Mouse (Mus musculus) hindbrain, embryonic 16.5 days (tissue): Measurements from ENCODE around the gene Slc41a3. TPM values are rescaled to one million over a fixed set of nuclear protein-coding genes. Genes with fewer than 3 reads are reported as not detected.

ENCODE experiments used
- ATAC-seq: fragments of 200-750 bp; cut with Nextera tagmentation; 2 replicates; pipeline ENCODE4 v1.8.0; 2017; ENCODE audit warnings: moderate TSS enrichment, moderate library complexity
- H3K27ac ChIP-seq: fragments of 300-500 bp; sonication (generic); 2 replicates; pipeline ENCODE4 v1.5.1; 2014; ENCODE audit warnings: low read depth, mild to moderate bottlenecking, control low read depth, low read length, moderate library complexity
- H3K27me3 ChIP-seq: fragments of 300-500 bp; sonication (generic); replicated peaks from 2 replicates; pipeline ENCODE4 v1.6.1; 2014; ENCODE audit warnings: low read length; ENCODE audit not compliant: control insufficient read depth, insufficient read depth
- H3K36me3 ChIP-seq: fragments of 300-500 bp; sonication (generic); 2 replicates; pipeline ENCODE4 v1.6.1; 2014; ENCODE audit warnings: mild to moderate bottlenecking, low read length, moderate library complexity, mixed read lengths; ENCODE audit not compliant: control insufficient read depth, insufficient read depth
- H3K4me1 ChIP-seq: fragments of 300-500 bp; sonication (generic); 2 replicates; pipeline ENCODE4 v1.6.1; 2014; ENCODE audit warnings: low read depth, low read length; ENCODE audit not compliant: control insufficient read depth, insufficient read depth
- H3K4me2 ChIP-seq: fragments of 300-500 bp; sonication (generic); 2 replicates; pipeline ENCODE4 v1.6.1; 2014; ENCODE audit warnings: mild to moderate bottlenecking, low read length, control low read depth, moderate library complexity
- H3K4me3 ChIP-seq: fragments of 300-500 bp; sonication (generic); 2 replicates; pipeline ENCODE4 v1.5.1; 2014; ENCODE audit warnings: mild to moderate bottlenecking, low read length, control low read depth, moderate library complexity
- H3K9ac ChIP-seq: fragments of 300-500 bp; sonication (generic); 2 replicates; pipeline ENCODE4 v1.6.1; 2014; ENCODE audit warnings: low read depth, mild to moderate bottlenecking, control low read depth, low read length, moderate library complexity
- H3K9me3 ChIP-seq: fragments of 300-500 bp; sonication (generic); 2 replicates; pipeline ENCODE4 v1.6.1; 2014; ENCODE audit warnings: mild to moderate bottlenecking, low read length, moderate library complexity; ENCODE audit not compliant: control insufficient read depth
- WGBS: fragments of 180-500 bp; shearing (Covaris S2); extraction: QIAGEN DNeasy Blood & Tissue Kit; methylation state at CpG from one replicate; pipeline ENCODE4 v1.1.7; 2014; 5-methylcytosine and 5-hydroxymethylcytosine counted together
- polyA plus RNA-seq: library from polyadenylated mRNA; unstranded; fragments of >200 nt; fragmentation: Nextera tagmentation; extraction: Ambion mirVana; gene quantifications from 2 replicates; pipeline ENCODE4 v1.2.1, GENCODE M21; 2015

Gene Slc41a3
- 9.8 and 12.7 TPM in 2 replicates for polyA plus RNA-seq

DNA sequence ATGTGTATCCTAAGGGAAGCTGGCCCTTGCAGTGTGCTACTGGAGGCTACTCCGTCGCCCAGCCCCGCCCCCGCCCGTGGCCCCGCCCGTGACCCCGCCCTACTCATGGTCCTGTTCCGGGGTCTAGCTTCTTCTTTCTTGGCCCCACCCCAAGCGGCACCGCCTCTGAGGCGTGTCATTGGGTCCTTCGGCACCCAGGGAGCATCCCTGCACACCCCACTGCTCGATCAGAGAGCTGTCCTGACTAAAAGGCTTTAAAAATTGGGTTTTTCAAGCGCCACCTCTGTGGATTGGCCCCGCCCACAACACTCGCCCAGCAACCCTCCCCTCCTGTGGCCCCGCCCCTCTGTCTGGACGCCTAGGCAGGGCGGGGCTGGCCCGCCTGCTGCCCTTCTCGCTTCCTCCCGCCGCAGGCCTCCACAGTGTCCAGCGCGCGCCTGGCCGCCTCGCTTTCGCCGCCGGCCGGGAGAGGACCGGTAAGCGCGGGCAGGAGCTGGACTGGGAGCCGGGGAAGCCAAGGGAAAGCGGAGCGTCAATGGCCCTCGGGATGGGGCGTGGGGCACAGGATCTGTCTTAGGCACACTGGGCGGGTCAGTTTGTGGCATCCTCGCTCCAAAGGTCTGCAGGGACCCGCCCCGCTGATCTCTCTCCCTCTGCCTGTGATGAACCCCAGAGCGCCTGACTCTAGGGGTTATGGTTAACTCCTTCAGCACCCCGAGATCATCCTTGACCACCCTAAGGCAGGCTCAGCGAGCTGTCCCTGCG, at the start of gene Slc41a3:
TSS of gene Slc41a3 (plus strand) at position 193 of the 765 bp plus-strand sequence.
- Histone ChIP-seq H3K27me3 (no peaks in the 10 kb centered on the region; the same call in 1 of the 2 replicates), H3K4me2 (peak within 1 kb of the TSS; percentile 90), H3K36me3 (no peaks in the 10 kb centered on the region), H3K9me3 (no peaks in the 10 kb centered on the region), H3K4me3 (peak within 1 kb of the TSS; percentile 65), H3K27ac (peak within 1 kb of the TSS; percentile 16; the same call in 1 of the 2 replicates), H3K9ac (peak within 1 kb of the TSS; percentile 84), H3K4me1 (peaks cover 3% of the 10 kb centered on the region; the same call in 1 of the 2 replicates)
- peak; percentile 93 for ATAC-seq
- 1% methylated on average over 49 of the region's 49 CpGs for WGBS

- Histone ChIP-seq H3K27ac (no peak overlapping the region), H3K27me3 (no peaks in the 10 kb centered on the region), H3K9ac (no peak overlapping the region), H3K36me3 (no peaks in the 10 kb centered on the region), H3K4me3 (no peak overlapping the region), H3K4me2 (no peak overlapping the region; the same call in 1 of the 2 replicates), H3K4me1 (peaks cover 6% of the 10 kb centered on the region), H3K9me3 (no peaks in the 10 kb centered on the region)
- no peak for ATAC-seq
- WGBS = 60% methylated on average over 2 of the region's 2 CpGs
These were observed 47.9 kb upstream of the Slc41a3 start for GRCm38 (mm10) chr6:90556534-90557058.

GRCm38 (mm10) chr6:90557077-90557476, 47.4 kb upstream of the Slc41a3 start:
- 91% methylated on average over 7 of the region's 7 CpGs for WGBS
- Histone ChIP-seq H3K36me3 (no peaks in the 10 kb centered on the region), H3K9ac (no peak overlapping the region), H3K4me1 (peaks cover 6% of the 10 kb centered on the region), H3K27ac (no peak overlapping the region), H3K9me3 (no peaks in the 10 kb centered on the region), H3K27me3 (no peaks in the 10 kb centered on the region), H3K4me2 (no peak overlapping the region), H3K4me3 (no peak overlapping the region)
- no peak for ATAC-seq

- 77% methylated on average over 6 of the region's 6 CpGs for WGBS
- H3K36me3 ChIP-seq = no peaks in the 10 kb centered on the region
These were observed 46.5 kb upstream of the Slc41a3 start for GRCm38 (mm10) chr6:90557829-90558693.

DNA sequence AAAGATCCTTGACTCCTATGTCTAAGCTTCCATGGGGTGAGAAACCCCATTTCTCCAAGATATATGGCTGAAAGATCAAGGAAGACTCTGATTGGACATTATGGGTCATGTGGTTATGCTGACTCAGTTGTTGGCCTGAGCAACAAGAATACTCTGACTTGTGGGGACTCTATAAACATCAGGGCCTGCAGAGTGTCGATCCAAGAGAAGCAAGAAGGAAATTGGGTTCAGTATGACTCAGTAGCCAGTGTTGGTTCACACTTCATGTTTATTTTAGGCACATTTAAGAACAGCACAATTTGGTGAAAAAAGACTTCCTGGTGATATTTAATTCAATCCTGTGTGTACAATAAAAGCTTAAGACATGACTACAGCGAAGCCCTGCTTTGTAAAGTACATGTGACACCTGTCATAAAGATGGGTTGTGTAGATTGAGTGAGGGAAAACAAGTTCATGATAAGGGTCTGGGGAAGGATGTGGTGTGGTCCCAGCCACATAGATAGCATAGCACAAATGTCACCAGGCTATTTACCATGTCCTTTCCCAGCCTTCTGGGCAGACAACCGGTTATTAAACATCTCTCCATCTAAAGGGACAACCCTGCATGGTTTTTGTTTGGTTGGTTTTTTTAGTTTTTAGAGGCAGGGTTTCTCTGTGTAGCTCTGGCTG, 44.0 kb upstream of the Slc41a3 start:
- Histone ChIP-seq H3K9ac (no peak overlapping the region), H3K9me3 (no peaks in the 10 kb centered on the region), H3K4me2 (no peak overlapping the region), H3K36me3 (no peaks in the 10 kb centered on the region), H3K4me1 (peaks cover 6% of the 10 kb centered on the region), H3K27me3 (no peaks in the 10 kb centered on the region), H3K27ac (peak overlapping the region; percentile 45), H3K4me3 (no peak overlapping the region)
- ATAC-seq = no peak
- WGBS = 85% methylated on average over 3 of the region's 3 CpGs

More at GRCm38 (mm10) chr6:90557829-90558693, 46.5 kb upstream of the Slc41a3 start:
- peaks cover 6% of the 10 kb centered on the region for H3K4me1 ChIP-seq
- H3K4me2 ChIP-seq = no peak overlapping the region
- no peak overlapping the region for H3K4me3 ChIP-seq
- no peak for ATAC-seq
- H3K9ac ChIP-seq = no peak overlapping the region
- H3K27ac ChIP-seq = no peak overlapping the region
- no peaks in the 10 kb centered on the region for H3K9me3 ChIP-seq
- no peaks in the 10 kb centered on the region for H3K27me3 ChIP-seq

GRCm38 (mm10) chr6:90561234-90561781, 43.2 kb upstream of the Slc41a3 start:
- no peaks in the 10 kb centered on the region for H3K27me3 ChIP-seq
- peak overlapping the region; percentile 45 for H3K27ac ChIP-seq
- ATAC-seq = peak; percentile 79
- H3K4me2 ChIP-seq = no peak overlapping the region
- H3K9me3 ChIP-seq = no peaks in the 10 kb centered on the region
- peaks cover 6% of the 10 kb centered on the region for H3K4me1 ChIP-seq
- no peak overlapping the region for H3K4me3 ChIP-seq
- no peaks in the 10 kb centered on the region for H3K36me3 ChIP-seq
- H3K9ac ChIP-seq = no peak overlapping the region
- WGBS = 31% methylated on average over 2 of the region's 2 CpGs

DNA sequence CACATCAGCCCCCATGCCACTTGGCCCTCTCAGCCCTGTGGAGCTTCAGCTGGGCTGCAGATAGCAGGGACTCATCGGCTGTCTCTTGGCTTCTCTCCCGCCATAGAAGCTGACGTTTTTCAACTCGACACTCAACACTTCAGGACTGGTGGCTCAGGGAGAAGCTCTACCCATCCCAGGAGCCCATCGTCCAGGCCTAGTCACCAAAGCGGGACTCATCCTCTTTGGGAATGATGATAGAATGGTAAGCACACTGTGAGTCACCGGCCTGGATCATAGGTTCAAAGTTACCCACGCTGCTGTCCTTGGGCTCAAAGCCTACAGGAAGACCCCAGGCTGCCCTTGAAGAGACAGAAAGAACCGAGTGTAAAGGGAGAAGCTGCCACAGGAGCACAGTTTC, 40.3 kb upstream of the Slc41a3 start:
- Histone ChIP-seq H3K27me3 (no peaks in the 10 kb centered on the region), H3K27ac (no peak overlapping the region), H3K4me3 (no peak overlapping the region), H3K9ac (no peak overlapping the region), H3K9me3 (no peaks in the 10 kb centered on the region), H3K36me3 (no peaks in the 10 kb centered on the region), H3K4me2 (no peak overlapping the region), H3K4me1 (peaks cover 6% of the 10 kb centered on the region)
- ATAC-seq = no peak
- 83% methylated on average over 9 of the region's 9 CpGs for WGBS

GRCm38 (mm10) chr6:90565357-90566215, 38.9 kb upstream of the Slc41a3 start:
- no peak for ATAC-seq
- H3K27ac ChIP-seq = no peak overlapping the region
- no peaks in the 10 kb centered on the region for H3K27me3 ChIP-seq

More at GRCm38 (mm10) chr6:90565357-90566215, 38.9 kb upstream of the Slc41a3 start:
- no peak overlapping the region for H3K4me2 ChIP-seq
- peaks cover 6% of the 10 kb centered on the region for H3K4me1 ChIP-seq
- no peak overlapping the region for H3K9ac ChIP-seq
- WGBS = 48% methylated on average over 13 of the region's 13 CpGs
- no peaks in the 10 kb centered on the region for H3K9me3 ChIP-seq
- no peaks in the 10 kb centered on the region for H3K36me3 ChIP-seq
- no peak overlapping the region for H3K4me3 ChIP-seq
